ENCODE assay signal across 15 mouse cellular contexts in genomic region chr14:101762267-101762666, GRCm38 (mm10). TPM values are rescaled to one million over a fixed set of nuclear protein-coding genes. Genes with fewer than 3 reads are reported as not detected.
A peak's percentile ranks its signal among the peaks of the same experiment; 100 is the strongest.
DNase-seq lines count a peak whose midpoint lies in the region; ATAC-seq and TF ChIP-seq lines count a peak whose summit lies in the region.
"Had no signal": no experiment of that assay in that cellular context is flagged by ENCODE, and none has a peak within 500 bp of the region (broad histone marks: within the 10 kb centered on the region; RNA-seq: fewer than 3 reads in every experiment).

No protein-coding gene starts in this region.

- no peak for ATAC-seq in intestine, postnatal 0 days
- no peak for ATAC-seq in intestine, embryonic 16.5 days
- peak; percentile 49 to 56; a peak in 1 of 4 replicates for ATAC-seq in hematopoietic stem cell, adult 5-6 weeks (replicated peaks in 1 of 2; ENCODE audit: insufficient read depth in 1 of 2, low FRiP score in 2 of 2, low TSS enrichment in 1 of 2, low read depth in 1 of 2, poor library complexity in 2 of 2, severe bottlenecking in 2 of 2)
- ATAC-seq in erythroblast, adult 5-6 weeks (replicated peaks; ENCODE audit: low FRiP score, poor library complexity, severe bottlenecking) = no peak

- peak; percentile 64 for TF ChIP-seq CTCF in intestine, postnatal 0 days (IDR thresholded peaks at IDR 0.05; ENCODE audit: low read depth)

- H3K36me3 ChIP-seq in intestine, postnatal 0 days (ENCODE audit: control insufficient read depth, insufficient read depth) = no peaks in the 10 kb centered on the region
- no peaks in the 10 kb centered on the region for H3K36me3 ChIP-seq in intestine, embryonic 16.5 days (ENCODE audit: control insufficient read depth, insufficient read depth, low read length)
- H3K36me3 ChIP-seq: heart, embryonic 10.5 days; hindbrain, embryonic 13.5 days had no signal

- H3K4me2 ChIP-seq in intestine, postnatal 0 days (replicated peaks; ENCODE audit: low read depth) = no peak overlapping the region
- H3K4me2 ChIP-seq in intestine, embryonic 16.5 days (ENCODE audit: low read depth, low read length) = no peak overlapping the region
- H3K4me2 ChIP-seq: hindbrain, embryonic 13.5 days had no signal

- peak; percentile 11 to 18 for DNase-seq in cerebellum, postnatal 10 days
- no peak for DNase-seq in cerebellum, adult 11-12 months
- DNase-seq in lung, postnatal 36 days = peak; percentile 16
- no peak for DNase-seq in lung, postnatal 14 days
- DNase-seq: adrenal gland, postnatal 10 days; cerebellum, adult 11 months; thymus, adult 18-20 months had no signal

- H3K27me3 ChIP-seq in intestine, postnatal 0 days (replicated peaks; ENCODE audit: control insufficient read depth, insufficient read depth, low read length) = no peaks in the 10 kb centered on the region
- H3K27me3 ChIP-seq in intestine, embryonic 16.5 days (replicated peaks; ENCODE audit: control insufficient read depth, insufficient read depth, low read length) = no peaks in the 10 kb centered on the region
- H3K27me3 ChIP-seq: hindbrain, embryonic 13.5 days had no signal

- no peaks in the 10 kb centered on the region for H3K4me1 ChIP-seq in intestine, postnatal 0 days (replicated peaks; ENCODE audit: control insufficient read depth, insufficient read depth, low read length)
- no peaks in the 10 kb centered on the region for H3K4me1 ChIP-seq in intestine, embryonic 16.5 days (ENCODE audit: control insufficient read depth, insufficient read depth, low read length)
- H3K4me1 ChIP-seq: hindbrain, embryonic 13.5 days had no signal

- no peak overlapping the region for H3K4me3 ChIP-seq in intestine, postnatal 0 days (ENCODE audit: low read depth, low read length)
- H3K4me3 ChIP-seq in intestine, embryonic 16.5 days (ENCODE audit: low read length) = no peak overlapping the region
- H3K4me3 ChIP-seq: heart, embryonic 10.5 days; hindbrain, embryonic 13.5 days had no signal

- 31% methylated on average over 1 of the region's 1 CpGs for WGBS in intestine, postnatal 0 days
- 50% methylated on average over 1 of the region's 1 CpGs for WGBS in intestine, embryonic 16.5 days

- no peaks in the 10 kb centered on the region for H3K9me3 ChIP-seq in intestine, postnatal 0 days (ENCODE audit: control insufficient read depth)
- no peaks in the 10 kb centered on the region for H3K9me3 ChIP-seq in intestine, embryonic 16.5 days (ENCODE audit: control insufficient read depth, low read length)
- H3K9me3 ChIP-seq: heart, embryonic 10.5 days; hindbrain, embryonic 13.5 days had no signal

- no peak overlapping the region for H3K9ac ChIP-seq in intestine, postnatal 0 days (ENCODE audit: low read depth, low read length)
- no peak overlapping the region for H3K9ac ChIP-seq in intestine, embryonic 16.5 days (ENCODE audit: low read depth, low read length)
- H3K9ac ChIP-seq: hindbrain, embryonic 13.5 days; liver, embryonic 14.5 days had no signal

- H3K27ac ChIP-seq in intestine, postnatal 0 days (ENCODE audit: low read depth, low read length) = no peak overlapping the region
- H3K27ac ChIP-seq in intestine, embryonic 16.5 days (ENCODE audit: low read length) = no peak overlapping the region
- H3K27ac ChIP-seq: heart, embryonic 10.5 days; hindbrain, embryonic 13.5 days; liver, embryonic 14.5 days had no signal

RNA-seq across cellular contexts. Expression of gene Lmo7, which starts 32.5 kb away (rescaled TPM):
- 24.5 and 27.0 TPM in 2 replicates for polyA plus RNA-seq in intestine, postnatal 0 days (2015; fragmentation: Nextera tagmentation; extraction: Ambion mirVana)
- polyA plus RNA-seq in intestine, embryonic 16.5 days (2015; fragmentation: Nextera tagmentation; extraction: Ambion mirVana) = 19.4 and 21.8 TPM in 2 replicates
- total RNA-seq in hematopoietic stem cell, adult 5-6 weeks (2017) = 1.0 and 2.8 TPM in 2 replicates
- total RNA-seq in erythroblast, adult 5-6 weeks (2015; ENCODE audit: low replicate concordance) = not detected in 2 replicates
- 0.26 TPM in 1 of 2 replicates, not detected in the other for total RNA-seq in erythroblast, adult 5-6 weeks (2017; ENCODE audit: low replicate concordance)

RNA-seq across cellular contexts. Expression of gene Gm9922, which starts 32.7 kb away (rescaled TPM):
- 0.54 and 0.93 TPM in 2 replicates for polyA plus RNA-seq in intestine, postnatal 0 days (2015; fragmentation: Nextera tagmentation; extraction: Ambion mirVana)
- polyA plus RNA-seq in intestine, embryonic 16.5 days (2015; fragmentation: Nextera tagmentation; extraction: Ambion mirVana) = 0.35 and 0.61 TPM in 2 replicates
- total RNA-seq in hematopoietic stem cell, adult 5-6 weeks (2017) = not detected in 2 replicates
- not detected in 2 replicates for total RNA-seq in erythroblast, adult 5-6 weeks (2015; ENCODE audit: low replicate concordance)
- not detected in 2 replicates for total RNA-seq in erythroblast, adult 5-6 weeks (2017; ENCODE audit: low replicate concordance)
- total RNA-seq: megakaryocyte, adult 5-6 weeks had no signal
- polyA plus RNA-seq: hindbrain, embryonic 13.5 days; liver, embryonic 14.5 days had no signal

Comparison
In these comparisons a context has a peak if more than half of its experiments do, and no peak if none do; other contexts are left out.
1. DNase-seq: peak in cerebellum, postnatal 10 days (2 of 2) and lung, postnatal 36 days (single experiment); none in cerebellum, adult 11-12 months (single experiment) and lung, postnatal 14 days (single experiment).
2. ATAC-seq: peak in hematopoietic stem cell, adult 5-6 weeks (2 of 2); none in intestine, postnatal 0 days (single experiment), intestine, embryonic 16.5 days (single experiment) and erythroblast, adult 5-6 weeks (single experiment).